Mouse (Mus musculus) C2C12 (cell line): ENCODE results near the gene Pkhd1.

Experiments used
- CTCF ChIP-seq: IDR thresholded peaks from one replicate; pipeline ENCODE4 v1.5.1; 2011; ENCODE audit not compliant: control insufficient read depth, insufficient read depth, insufficient read length
- MAX ChIP-seq: IDR thresholded peaks from one replicate; pipeline ENCODE4 v1.6.1; 2011; ENCODE audit warnings: mild to moderate bottlenecking, control low read depth
- USF1 ChIP-seq: IDR thresholded peaks from one replicate; pipeline ENCODE4 v1.6.1; 2011; ENCODE audit warnings: low read depth, mild to moderate bottlenecking, control low read depth, moderate library complexity

- TF ChIP-seq CTCF (no peak), MAX (no peak), USF1 (no peak)
Observed at GRCm38 (mm10) chr1:20190444-20190843, 427.4 kb downstream of the Pkhd1 start.
